In the genomic region with DNA sequence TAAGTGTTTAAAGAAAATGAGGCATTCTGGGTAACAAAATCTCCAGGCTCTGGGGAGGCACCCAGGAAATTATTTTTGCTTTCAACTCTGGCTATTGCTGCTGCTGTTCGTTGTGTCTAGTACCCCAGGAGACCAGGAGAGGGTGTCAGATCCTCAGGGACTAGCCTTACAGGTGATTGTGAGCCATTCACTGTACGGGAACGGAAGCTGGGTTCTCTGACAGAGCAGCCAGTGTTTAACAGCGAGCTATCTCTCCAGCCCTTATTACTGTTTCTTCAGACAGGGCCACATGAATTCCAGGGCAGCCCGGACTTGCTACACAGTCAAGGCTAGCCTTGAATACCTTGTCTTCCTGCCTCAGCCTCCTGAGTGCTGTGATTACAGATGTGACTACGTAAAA, we compare ENCODE assay signal across 8 mouse cellular contexts.
A peak's percentile ranks its signal among the peaks of the same experiment; 100 is the strongest.
DNase-seq lines count a peak whose midpoint lies in the region; ATAC-seq and TF ChIP-seq lines count a peak whose summit lies in the region.

No protein-coding gene starts in this region.

- H3K9me3 ChIP-seq in E14TG2a.4 (ENCODE audit: low read length): no peaks in the 10 kb centered on the region
- no peaks in the 10 kb centered on the region for H3K9me3 ChIP-seq in intestine, embryonic 15.5 days

- H3K27me3 ChIP-seq in E14TG2a.4 (ENCODE audit: insufficient read depth, low read length): no peaks in the 10 kb centered on the region
- H3K27me3 ChIP-seq in intestine, embryonic 15.5 days (replicated peaks): no peaks in the 10 kb centered on the region

- H3K4me1 ChIP-seq in E14TG2a.4 (replicated peaks; ENCODE audit: low read depth, low read length): peaks cover 32% of the 10 kb centered on the region
- peaks cover 4% of the 10 kb centered on the region for H3K4me1 ChIP-seq in intestine, embryonic 15.5 days (replicated peaks)

- peaks cover 92% of the 10 kb centered on the region for H3K36me3 ChIP-seq in E14TG2a.4 (ENCODE audit: insufficient read depth, low read length)
- H3K36me3 ChIP-seq in intestine, embryonic 15.5 days: no peaks in the 10 kb centered on the region

- DNase-seq in cerebellum, adult 18-20 months: peak; percentile 32 to 35
- no peak for DNase-seq in layer of hippocampus, adult 2 months (ENCODE audit: low spot score in 2 of 2)
- DNase-seq in layer of hippocampus, adult 8-10 months (ENCODE audit: low spot score in 2 of 2): no peak
- DNase-seq in urinary bladder, postnatal 4 days (ENCODE audit: low spot score in 2 of 2): no peak
- DNase-seq in spleen, adult 12 weeks (ENCODE audit: low spot score): no peak

- H3K9ac ChIP-seq in intestine, embryonic 15.5 days: no peak overlapping the region

- H3K4me3 ChIP-seq in layer of hippocampus, adult 2 months: no peak overlapping the region
- H3K4me3 ChIP-seq in E14TG2a.4 (replicated peaks; ENCODE audit: low read length): no peak overlapping the region
- no peak overlapping the region for H3K4me3 ChIP-seq in intestine, embryonic 15.5 days (replicated peaks)

- 42% methylated on average over 6 of the region's 6 CpGs for WGBS in intestine, embryonic 15.5 days

- ATAC-seq in cerebellum, adult (ENCODE audit: insufficient number of reproducible peaks, low FRiP score, low TSS enrichment): no peak
- peak; percentile 73 for ATAC-seq in intestine, embryonic 15.5 days

- TF ChIP-seq CTCF in layer of hippocampus, adult 2 months (conservative IDR thresholded peaks at IDR 0.05): peak; percentile 67
- TF ChIP-seq CTCF in E14TG2a.4 (conservative IDR thresholded peaks at IDR 0.05; ENCODE audit: low read length): 0 out of 2 replicates have a peak, but pooled peaks have one; percentile 5

- H3K27ac ChIP-seq in layer of hippocampus, adult 2 months: peak overlapping the region; percentile 70
- no peak overlapping the region for H3K27ac ChIP-seq in intestine, embryonic 15.5 days

- H3K4me2 ChIP-seq in intestine, embryonic 15.5 days (replicated peaks): no peak overlapping the region

Comparison
In these comparisons a context has a peak if more than half of its experiments do, and no peak if none do; other contexts are left out.
1. DNase-seq: peak in cerebellum, adult 18-20 months (2 of 2); none in layer of hippocampus, adult 2 months (0 of 2), layer of hippocampus, adult 8-10 months (0 of 2), urinary bladder, postnatal 4 days (0 of 2) and spleen, adult 12 weeks (single experiment).